Mouse (Mus musculus): Measurements from ENCODE around the gene Hif3a.

DNA sequence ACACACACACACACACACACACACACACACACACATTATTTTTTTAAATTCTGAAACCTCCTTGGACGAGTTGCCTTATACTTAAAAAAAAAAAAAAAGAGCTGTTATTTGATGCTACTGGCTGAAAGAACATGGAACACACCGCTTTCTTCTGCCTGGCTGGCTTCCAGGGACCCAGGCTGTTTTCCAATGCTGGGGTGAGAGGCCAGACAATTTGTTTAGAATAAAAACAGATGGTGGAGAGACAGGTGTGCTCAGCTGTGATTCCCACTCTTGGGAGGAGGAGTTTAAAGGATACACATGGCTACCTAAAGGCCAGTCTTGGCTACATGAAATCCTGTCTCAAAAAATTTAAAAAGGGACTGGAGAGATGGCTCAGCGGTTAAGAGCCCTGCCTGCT, 73.8 kb downstream of the Hif3a start:
- TF ChIP-seq POLR2A (IDR thresholded peaks at IDR 0.05; ENCODE audit: control insufficient read depth, low read depth, low read length) (no peak), CTCF (IDR thresholded peaks at IDR 0.05; ENCODE audit: control insufficient read depth, insufficient read depth, insufficient replicate concordance, low read depth, low read length) (no peak)

Data from testis, adult 2 months (tissue).